Mouse (Mus musculus) heart, postnatal 0 days (tissue): Measurements from ENCODE around the gene Tbc1d10a.

ENCODE experiments used
- CTCF ChIP-seq: IDR thresholded peaks from 2 replicates; pipeline ENCODE4 v1.5.1; 2016; ENCODE audit warnings: antibody characterized with exemption, control low read depth, low read depth
- EP300 ChIP-seq: IDR thresholded peaks from 2 replicates; pipeline ENCODE4 v1.6.1; 2016; ENCODE audit warnings: antibody characterized with exemption, low read depth

GRCm38 (mm10) chr11:4193420-4193819 lies 6.8 kb downstream of the Tbc1d10a start:
- TF ChIP-seq CTCF (no peak), EP300 (no peak)
